Mouse (Mus musculus) right cerebral cortex, postnatal 4 days (tissue): Measurements from ENCODE around the gene C3.

Experiments used
- DNase-seq: peaks from one replicate; pipeline ENCODE4 v3.0.0-alpha.2; 2022

The C3 gene

DNA sequence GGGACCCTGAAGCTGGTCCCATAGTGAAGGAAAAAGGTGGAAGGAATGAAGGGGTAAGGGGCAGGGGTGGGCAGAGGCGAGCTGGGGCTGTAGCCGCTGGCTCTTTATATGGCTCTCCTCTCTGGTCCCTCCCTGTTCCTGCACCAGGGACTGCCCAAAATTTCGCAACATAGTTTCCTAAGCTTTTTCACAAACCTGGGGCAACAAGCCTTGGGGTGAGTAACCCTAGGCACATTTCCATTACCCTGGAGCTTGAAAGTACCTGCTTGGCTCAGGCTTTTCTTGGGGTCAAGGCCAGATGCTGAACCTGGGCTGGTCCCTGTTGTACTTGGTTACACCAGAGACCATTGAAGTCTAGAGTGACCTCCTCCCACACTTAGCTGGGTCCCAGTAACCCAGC lies at the start of gene C3:
C3 (minus strand) TSS at position 123 of the 400 bp plus-strand sequence.
- DNase-seq, result no peak

DNA sequence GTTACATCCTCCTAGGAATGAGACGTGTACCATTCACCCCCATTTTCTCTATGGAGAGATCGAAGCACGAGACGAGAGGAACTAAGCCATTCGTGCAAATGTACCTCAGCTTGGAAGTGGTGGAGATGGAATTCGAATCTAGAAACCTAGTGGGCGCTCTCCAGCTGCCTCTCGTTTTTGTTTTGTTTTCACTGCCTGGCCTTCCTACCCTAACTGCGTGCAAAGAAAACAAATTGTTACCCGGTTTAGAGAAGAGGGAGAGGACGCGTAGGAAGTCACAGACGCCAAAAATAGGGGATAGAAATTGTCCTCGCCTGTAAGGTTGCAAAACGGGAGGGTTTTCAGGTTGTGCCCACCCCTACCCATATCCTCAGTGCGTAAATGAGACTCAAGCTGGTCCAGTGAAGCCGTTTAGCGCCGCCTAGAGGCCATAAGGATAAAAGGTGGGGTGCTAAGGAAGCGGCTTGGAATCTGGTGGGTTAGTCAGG lies 48.7 kb upstream of the C3 start:
- DNase-seq, result peak; percentile 69

DNA sequence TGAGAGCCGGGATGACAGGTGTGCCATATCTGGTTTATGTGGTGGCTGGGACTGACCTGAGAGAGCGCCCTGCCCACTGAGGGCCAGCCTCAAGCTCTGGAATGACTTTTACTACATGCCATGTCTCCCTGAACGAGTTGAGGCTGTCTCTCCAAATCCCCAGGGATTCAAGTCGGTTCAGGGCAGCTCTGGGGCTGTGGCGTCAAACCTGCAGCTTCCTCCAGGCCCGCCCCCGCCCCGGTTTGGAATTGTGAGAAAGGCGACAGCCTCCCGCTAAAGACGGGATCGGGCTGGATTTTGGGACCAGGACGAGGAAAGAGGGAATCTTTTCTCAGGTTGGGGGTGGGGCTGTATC lies 48.0 kb upstream of the C3 start:
- DNase-seq, result no peak

DNA sequence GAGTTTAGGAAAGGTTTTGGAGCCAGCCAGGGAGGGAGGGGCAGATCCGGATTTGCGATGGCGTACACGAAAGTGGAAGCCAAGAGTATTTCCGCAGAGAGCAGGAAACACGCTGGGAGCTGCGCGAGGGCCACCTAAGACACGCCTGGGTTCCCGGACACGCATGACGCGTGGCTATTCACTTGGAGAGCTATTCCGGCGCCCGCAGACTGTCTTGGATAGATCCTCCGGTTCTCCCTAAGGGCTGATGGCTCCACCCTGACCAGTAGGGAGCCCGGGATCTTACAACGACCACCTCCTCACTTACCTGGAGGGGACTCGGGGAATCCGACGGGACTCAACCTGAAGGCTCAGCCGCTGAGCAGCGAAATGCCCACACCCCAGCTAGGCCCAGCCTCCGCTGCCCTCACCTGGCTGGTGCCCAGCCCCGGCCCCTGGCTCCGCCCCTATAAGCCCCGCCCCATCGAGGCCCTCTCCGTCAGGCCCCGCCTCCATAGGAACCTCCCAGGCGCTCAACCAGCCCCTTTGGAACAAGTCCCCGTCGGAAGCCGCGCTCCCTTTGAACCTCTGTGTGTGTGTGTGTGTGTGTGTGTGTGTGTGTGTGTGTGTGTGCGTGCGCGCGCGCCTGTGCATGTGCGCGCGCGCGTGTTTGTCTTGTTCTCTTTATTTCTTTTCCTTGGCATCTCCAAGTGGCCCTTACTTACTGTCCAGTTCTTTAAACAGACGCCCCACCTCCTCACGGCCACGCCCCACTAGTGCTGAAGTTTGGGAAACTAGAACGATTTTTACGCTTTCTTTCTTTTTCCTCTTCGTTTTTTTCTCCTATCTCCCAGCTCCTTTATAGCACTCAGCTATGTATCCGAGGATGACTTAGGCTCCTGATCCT lies 47.4 kb upstream of the C3 start:
- DNase-seq, result peak; percentile 59

GRCm38 (mm10) chr17:57274686-57275085 lies 46.8 kb upstream of the C3 start:
- DNase-seq, result no peak

GRCm38 (mm10) chr17:57273846-57274245 lies 45.9 kb upstream of the C3 start:
- no peak for DNase-seq

DNA sequence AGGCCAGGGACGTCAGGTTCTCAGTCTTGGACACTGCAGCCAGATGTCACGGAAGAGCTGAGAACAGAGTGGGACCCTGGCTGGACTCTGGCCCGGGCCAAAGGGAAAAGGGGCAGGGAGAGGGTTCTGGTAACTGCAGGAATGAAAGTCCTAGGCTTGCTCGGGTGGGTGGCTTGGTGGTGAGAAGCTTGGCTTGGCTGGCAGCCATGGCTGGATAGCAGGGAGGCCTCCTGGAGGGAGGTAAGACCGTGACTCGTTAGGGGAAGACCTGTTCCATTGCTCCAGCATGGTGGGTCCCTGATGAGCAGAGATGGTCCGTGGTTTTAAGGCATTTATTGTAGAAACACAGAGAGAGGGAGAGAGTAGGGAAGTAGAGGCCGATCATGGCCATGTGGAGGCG lies 43.4 kb upstream of the C3 start:
- no peak for DNase-seq

- no peak for DNase-seq
Observed at GRCm38 (mm10) chr17:57267556-57268126, 39.7 kb upstream of the C3 start.

GRCm38 (mm10) chr17:57264972-57265945 lies 37.3 kb upstream of the C3 start:
- no peak for DNase-seq

DNA sequence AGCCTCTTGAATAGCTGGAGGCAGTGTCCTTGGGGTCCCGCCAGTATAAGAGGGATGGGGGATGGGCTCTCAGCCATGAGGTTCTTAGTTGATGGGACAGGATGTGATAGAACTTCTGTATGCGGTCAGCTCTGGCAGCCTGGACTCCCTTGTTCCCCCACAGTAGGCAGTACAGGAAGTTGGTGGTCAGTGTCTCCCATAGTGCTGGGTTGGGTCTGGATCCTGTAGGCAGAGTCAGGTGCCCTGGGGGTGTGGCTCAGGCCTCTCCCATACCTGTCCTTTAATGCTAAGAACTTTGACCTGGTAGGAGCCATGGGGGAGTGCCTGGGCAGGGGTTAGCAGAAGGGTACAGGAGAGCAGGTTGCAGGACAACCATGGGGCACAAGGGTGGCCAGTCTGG lies 36.2 kb upstream of the C3 start:
- no peak for DNase-seq

- DNase-seq, result no peak
Observed at GRCm38 (mm10) chr17:57262901-57263550, 35.1 kb upstream of the C3 start.

GRCm38 (mm10) chr17:57261796-57262195 lies 33.9 kb upstream of the C3 start:
- no peak for DNase-seq

- no peak for DNase-seq
Observed at GRCm38 (mm10) chr17:57261286-57261685, 33.4 kb upstream of the C3 start.

- DNase-seq, result no peak
Observed at GRCm38 (mm10) chr17:57260351-57260750, 32.4 kb upstream of the C3 start.

- no peak for DNase-seq
Observed at GRCm38 (mm10) chr17:57259742-57260141, 31.8 kb upstream of the C3 start.

DNA sequence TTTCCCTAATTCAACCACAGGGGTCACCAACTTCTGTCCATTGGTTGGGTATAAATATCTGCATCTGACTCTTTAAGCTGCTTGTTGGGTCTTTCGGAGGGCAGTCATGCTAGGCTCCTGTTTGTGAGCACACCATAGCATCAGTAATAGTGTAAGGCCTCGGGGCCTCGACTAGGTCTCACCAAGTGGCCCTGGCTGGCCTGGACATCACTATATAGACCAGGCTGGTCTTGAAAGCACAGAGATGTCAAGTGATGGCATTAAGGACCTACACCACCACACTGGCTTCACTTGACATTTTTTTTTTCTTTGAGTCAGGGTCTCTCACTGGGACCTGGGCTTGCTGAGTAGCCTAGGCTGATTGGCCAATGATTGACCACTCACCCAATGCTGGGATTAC lies 30.3 kb upstream of the C3 start:
- no peak for DNase-seq

- no peak for DNase-seq
Observed at GRCm38 (mm10) chr17:57256921-57257485, 29.1 kb upstream of the C3 start.

DNA sequence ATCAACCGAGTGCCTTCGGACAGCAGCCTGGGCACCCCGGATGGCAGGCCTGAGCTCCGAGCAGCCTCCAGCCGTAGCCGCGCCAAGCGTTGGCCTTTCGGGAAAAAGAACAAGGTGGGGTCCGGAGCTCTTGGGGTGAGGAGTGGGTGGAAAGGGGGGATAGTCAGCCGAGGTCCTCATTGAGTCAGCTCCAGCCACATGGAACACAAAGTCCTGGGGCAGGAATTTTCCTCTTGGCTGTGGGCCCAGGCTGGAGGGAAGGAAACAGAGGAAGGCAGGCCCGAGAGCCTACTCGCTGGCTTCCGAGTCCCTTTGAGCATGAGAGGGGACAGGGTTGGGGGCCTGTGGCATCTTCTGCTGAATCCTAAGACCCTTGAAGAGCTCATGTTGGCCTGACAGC lies 27.4 kb upstream of the C3 start:
- no peak for DNase-seq

GRCm38 (mm10) chr17:57253306-57253705 lies 25.4 kb upstream of the C3 start:
- DNase-seq, result no peak

DNA sequence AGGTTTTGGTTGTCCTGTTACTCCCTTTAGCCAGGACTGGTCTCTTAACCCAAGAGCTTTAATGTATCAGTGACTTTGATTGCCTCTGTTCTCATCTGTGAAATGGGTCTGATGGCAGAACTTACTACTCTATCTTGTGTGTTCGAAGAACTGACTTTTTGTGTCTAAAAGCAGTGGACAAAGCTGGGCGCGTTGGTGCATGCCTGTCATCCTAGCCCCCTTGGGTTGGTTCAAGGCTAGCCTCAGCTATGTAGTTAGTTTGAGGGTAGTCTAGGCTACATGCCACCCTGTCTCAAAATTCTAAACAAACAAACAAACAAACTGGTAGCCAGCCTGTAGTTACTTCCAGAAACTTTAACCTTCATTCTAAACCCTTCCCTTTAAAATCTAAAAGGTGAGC lies 23.5 kb upstream of the C3 start:
- DNase-seq, result no peak

DNA sequence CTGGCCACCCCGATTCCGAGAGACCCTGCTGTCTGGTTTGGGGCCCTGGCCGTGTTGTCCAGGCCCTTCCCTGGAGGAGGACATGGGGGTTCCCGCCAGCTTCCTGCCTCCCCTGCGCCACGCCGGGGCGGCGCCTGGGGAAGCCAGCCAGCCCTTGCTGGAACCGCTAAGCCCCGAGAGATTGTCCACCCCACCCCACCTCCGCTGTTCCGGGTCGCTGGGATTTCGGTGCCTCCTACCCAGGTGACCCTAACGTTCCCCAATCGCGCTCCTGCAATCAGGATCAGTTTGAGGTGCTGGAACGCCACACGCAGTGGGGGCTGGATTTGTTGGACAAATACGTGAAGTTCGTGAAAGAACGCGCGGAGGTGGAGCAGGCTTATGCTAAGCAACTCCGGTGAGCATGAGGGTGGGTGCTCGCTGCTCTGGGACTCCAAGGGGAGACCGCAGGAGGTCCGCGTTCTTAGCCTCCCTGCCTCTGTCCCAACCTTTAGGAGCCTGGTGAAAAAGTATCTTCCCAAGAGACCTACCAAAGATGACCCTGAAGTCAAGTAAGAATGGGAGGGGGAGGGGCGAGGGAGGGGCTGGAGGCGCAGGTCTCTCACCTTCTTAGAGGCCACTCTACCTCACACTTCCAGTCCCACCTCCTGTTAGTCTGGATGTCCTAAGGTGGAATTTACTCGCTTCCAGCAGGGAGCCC lies 22.7 kb upstream of the C3 start:
- DNase-seq, result no peak
